Mouse (Mus musculus): ENCODE results near the gene Rhbdl3. TPM values are rescaled to one million over a fixed set of nuclear protein-coding genes. Genes with fewer than 3 reads are reported as not detected.

Rhbdl3 gene
- total RNA-seq, 2 experiments from 2014 or later: 2.5 to 3.8 TPM

DNA sequence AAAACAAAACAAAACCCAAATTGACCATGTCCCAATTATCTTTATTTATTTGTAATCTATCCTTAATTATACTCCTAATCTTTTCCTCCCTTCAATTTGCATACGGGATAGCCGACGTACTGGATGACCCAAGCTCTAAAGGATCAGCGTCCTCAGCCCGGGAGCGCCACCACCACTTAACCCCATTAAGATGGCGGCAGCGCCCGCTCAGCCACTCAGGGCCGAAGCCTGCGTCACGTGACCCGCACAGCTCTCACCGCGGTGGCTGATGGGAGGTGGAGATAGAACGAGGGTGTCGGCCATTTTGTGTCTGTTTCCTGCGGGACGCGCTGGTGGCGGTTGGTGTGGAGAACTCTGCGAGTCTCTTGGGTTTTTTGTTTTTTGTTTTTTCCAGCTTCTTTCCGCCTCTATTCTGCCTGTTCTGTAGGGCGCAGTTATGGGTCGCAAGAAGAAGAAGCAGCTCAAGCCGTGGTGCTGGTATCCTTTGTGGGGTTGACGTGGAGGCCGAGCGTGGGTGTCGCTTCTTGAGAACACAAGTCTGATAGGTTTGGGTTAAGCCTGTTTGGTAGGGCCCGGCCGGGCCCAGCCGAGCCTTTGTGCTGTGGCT, 82.4 kb downstream of the Rhbdl3 start, which contains the start of gene Zfp207:
Zfp207 (plus strand) TSS at position 261 of the 607 bp plus-strand sequence.
- DNase-seq (ENCODE audit: low spot score in 2 of 2): peak; percentile 95 to 96

DNA sequence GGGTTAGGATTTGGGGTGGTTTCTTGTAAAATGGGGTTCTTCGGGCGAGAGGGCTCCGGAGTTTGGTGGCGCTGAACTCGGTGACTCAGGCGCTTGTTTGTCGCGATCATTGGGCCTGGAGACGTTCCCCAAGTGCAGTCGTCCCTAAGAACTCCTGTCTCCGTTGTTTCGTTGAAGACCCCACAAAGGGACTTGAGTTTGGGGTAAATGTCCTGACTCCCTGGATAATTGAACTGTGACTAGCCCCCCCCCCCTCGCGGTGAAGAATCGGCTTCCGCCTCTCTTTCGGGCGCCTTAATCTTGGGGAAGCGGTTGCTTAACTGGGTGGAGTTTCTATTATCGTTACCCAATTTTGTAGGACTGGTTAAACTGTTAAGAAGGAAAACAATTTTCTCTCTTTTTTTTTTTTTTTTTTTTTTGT, 82.9 kb downstream of the Rhbdl3 start:
- no peak for DNase-seq (ENCODE audit: low spot score in 2 of 2)

DNA sequence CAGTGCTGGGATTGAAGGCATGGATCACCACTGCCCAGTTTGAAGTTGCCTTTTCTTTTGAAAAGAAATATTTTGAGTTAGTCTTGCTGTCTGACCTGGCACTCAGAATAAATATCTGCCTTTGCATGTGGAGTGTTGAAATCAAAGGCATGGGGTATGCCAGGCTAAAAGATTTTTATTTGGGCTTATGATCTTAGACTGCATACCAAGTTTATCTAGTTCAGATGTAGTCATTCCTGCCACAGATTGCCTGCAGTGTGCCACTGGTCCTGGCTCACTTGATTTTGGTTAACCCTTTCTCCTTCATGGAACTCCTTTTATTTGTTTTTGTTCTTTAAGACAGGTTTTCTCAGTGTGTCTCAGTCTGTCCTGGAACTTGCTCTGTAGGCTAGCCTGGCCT, 83.7 kb downstream of the Rhbdl3 start:
- DNase-seq (ENCODE audit: low spot score in 2 of 2): no peak

DNA sequence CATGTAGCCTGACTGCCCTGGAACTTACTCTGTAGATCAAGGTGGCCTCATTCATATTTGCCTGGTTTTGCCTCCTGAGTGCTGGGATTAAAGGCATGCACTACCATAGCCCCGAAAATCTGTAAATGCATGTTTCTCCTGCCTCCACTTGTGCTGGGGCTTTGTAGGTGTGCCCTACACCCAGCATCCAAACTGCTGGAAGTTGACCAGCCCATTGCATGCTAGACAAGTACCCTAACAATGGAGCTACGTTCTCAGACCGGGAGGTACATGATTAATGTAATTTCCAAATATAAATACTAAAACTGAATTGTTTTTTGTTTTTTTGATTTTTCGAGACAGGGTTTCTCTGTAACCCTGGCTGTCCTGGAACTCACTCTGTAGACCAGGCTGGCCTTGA, 84.3 kb downstream of the Rhbdl3 start:
- DNase-seq (ENCODE audit: low spot score in 2 of 2): no peak

DNA sequence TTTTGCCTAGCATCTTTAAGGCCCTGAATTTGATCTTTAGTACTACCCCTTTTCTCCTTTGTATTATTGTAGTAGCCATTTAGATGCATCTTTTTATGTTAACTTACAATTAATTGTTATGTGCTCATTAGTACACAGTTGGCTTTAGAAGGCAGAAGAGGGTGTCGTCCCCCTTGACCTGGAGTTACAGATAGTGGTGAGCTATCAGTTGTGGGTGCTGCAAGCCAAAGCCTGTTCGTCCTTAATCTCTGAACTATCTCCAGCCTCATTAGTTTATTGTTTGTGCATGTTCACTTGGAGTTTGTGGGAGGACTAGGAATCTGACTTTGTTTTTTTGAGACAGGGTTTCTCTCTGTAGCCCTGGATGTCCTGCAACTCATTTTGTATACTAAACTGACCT, 86.1 kb downstream of the Rhbdl3 start:
- no peak for DNase-seq (ENCODE audit: low spot score in 2 of 2)

DNA sequence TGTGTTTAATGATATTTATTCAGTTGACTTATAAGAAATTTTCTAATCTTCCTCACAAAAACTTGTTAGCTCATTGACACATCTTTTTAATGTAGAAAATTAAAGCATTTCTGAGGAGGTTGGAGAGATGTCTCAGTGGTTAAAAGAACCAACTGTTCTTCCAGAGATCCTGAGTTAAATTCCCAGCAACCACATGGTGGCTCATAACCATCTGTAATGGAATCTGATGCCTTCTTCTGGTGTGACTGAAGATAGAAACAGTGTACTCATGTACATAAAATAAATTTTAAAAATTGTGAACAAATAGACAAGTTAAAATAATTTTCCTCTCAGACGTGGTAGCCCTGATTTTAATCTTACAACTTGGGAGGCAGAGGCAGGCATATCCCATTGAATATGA, 89.2 kb downstream of the Rhbdl3 start:
- no peak for DNase-seq (ENCODE audit: low spot score in 2 of 2)

DNA sequence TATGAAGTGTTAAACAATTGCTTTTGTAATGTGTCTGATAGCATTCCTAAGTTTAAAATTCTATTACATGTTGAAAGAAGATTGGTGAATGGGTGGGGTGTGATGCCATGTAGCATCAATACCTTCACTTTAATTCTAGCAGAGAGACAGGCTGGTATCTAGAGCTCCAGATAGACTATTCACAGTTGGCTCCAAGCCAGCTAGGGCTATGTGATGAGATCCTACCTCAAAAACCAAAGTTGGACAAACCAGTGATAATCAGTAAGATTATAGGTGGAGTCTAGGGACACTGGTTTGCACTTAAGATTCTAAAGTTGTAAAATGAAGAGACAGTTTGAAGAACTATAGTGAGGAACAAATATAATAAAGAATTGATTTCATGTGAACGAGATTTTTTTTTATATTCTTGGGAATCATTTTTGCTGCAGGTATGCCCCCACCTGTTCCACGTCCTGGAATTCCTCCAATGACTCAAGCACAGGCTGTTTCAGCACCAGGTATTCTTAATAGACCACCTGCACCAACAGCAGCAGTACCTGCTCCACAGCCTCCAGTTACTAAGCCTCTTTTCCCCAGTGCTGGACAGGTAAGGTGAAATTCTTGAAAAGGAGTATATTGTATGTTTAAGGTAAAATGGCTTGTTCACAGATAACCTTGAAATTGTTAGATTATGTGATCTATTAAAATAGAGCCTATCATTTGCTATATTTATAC, 90.9 kb downstream of the Rhbdl3 start:
- no peak for DNase-seq (ENCODE audit: low spot score in 2 of 2)

DNA sequence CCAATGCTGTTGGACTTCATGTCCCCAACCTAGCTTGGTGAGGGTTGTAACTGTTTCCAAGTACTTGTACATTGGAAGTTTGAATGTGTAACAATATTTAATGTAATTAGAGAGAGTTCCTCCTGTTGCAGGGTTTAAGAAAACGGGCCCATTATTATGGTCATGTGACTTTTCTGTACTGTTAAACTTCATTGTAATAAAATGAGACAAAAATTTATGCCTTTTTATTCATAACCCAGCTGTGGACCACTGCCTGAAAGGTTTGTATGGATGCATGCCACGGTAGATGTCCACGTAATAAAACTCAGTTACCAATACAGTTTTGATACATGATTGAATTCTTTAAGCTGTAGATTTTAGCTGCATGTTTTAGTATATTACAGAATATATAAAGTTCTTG, 95.2 kb downstream of the Rhbdl3 start:
- DNase-seq (ENCODE audit: low spot score in 2 of 2): no peak

DNA sequence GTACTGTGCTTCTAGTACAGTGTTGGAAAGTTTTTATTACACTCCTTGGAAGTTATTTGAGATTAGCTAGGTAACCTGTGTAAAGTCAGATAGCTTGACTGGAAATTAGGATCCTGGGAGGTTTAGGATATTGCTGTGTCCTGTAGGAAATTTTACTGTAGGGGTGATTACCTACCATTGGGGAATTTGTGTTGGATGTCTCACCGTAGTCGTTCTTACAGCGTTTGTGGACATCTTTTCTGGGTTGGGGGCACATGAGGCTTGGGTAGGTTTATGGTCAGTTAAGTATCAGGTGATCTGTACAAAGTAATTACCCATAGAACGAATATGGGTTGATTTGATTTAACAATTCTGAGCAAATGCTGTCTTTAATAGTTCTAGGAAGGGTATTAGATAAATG, 95.9 kb downstream of the Rhbdl3 start:
- no peak for DNase-seq (ENCODE audit: low spot score in 2 of 2)

Other genes with a start within 250 kb of the Rhbdl3 start
- gene Crlf3, start 219.9 kb upstream of the Rhbdl3 start, total RNA-seq (2021): 10 to 100 TPM; 12.5 to 17.2 TPM
- gene Atad5, start 211.5 kb upstream of the Rhbdl3 start, total RNA-seq (2021): 1 to 10 TPM; 1.2 to 1.8 TPM
- 10 to 100 TPM; 13.6 to 15.5 TPM for gene Tefm, start 158.7 kb upstream of the Rhbdl3 start, total RNA-seq (2021)
- 10 to 100 TPM in 1 of 2 experiments, 1 to 10 TPM in 1; 9.6 to 11.1 TPM for gene Adap2, start 146.8 kb upstream of the Rhbdl3 start, total RNA-seq (2021)
- 1 to 10 TPM; 5.9 to 9.1 TPM for gene Rnf135, start 117.1 kb upstream of the Rhbdl3 start, total RNA-seq (2021)
- 10 to 100 TPM; 54.4 to 71.5 TPM for gene Rhot1, start 91.9 kb upstream of the Rhbdl3 start, total RNA-seq (2021)
- gene 5730455P16Rik, start 77.1 kb downstream of the Rhbdl3 start, total RNA-seq (2021): 10 to 100 TPM; 13.6 to 15.9 TPM
- 100 to 1,000 TPM; 115 to 123 TPM for gene Zfp207, start 82.4 kb downstream of the Rhbdl3 start, total RNA-seq (2021)
- 100 to 1,000 TPM; 142 to 151 TPM for gene Psmd11, start 127.7 kb downstream of the Rhbdl3 start, total RNA-seq (2021)
- gene Cdk5r1, start 176.1 kb downstream of the Rhbdl3 start, total RNA-seq (2021): 1 to 10 TPM; 1.5 to 2.0 TPM